Mouse (Mus musculus) left cerebral cortex, adult 11 months (tissue): ENCODE measurements around the gene Sowaha.

Experiments
- DNase-seq: peaks from one replicate; pipeline ENCODE4 v3.0.0; 2022; ENCODE audit warnings: low spot score

Sowaha gene

GRCm38 (mm10) chr11:53479783-53480301 is at the start of gene Sowaha, which contains the start of gene Gm9945:
TSS of gene Sowaha (minus strand) at chr11:53480274.
TSS of gene Gm9945 (plus strand) at chr11:53480166.
- no peak for DNase-seq

GRCm38 (mm10) chr11:53529253-53529557 is 49.1 kb upstream of the Sowaha start:
- no peak for DNase-seq

- DNase-seq, result no peak
These were observed 48.6 kb upstream of the Sowaha start for GRCm38 (mm10) chr11:53528397-53529252.

- DNase-seq, result no peak
These were observed 45.4 kb upstream of the Sowaha start for GRCm38 (mm10) chr11:53525461-53525860.

GRCm38 (mm10) chr11:53524905-53525304 is 44.8 kb upstream of the Sowaha start:
- DNase-seq, result no peak

GRCm38 (mm10) chr11:53523545-53524405 is 43.7 kb upstream of the Sowaha start:
- DNase-seq, result no peak

- DNase-seq, result peak; percentile 69
These were observed 42.9 kb upstream of the Sowaha start for GRCm38 (mm10) chr11:53522930-53523329.

- no peak for DNase-seq
These were observed 42.3 kb upstream of the Sowaha start for GRCm38 (mm10) chr11:53522362-53522761.

- no peak for DNase-seq
These were observed 41.7 kb upstream of the Sowaha start for GRCm38 (mm10) chr11:53521821-53522131.

- no peak for DNase-seq
These were observed 41.2 kb upstream of the Sowaha start for GRCm38 (mm10) chr11:53521120-53521820.

GRCm38 (mm10) chr11:53520122-53520978 is 40.3 kb upstream of the Sowaha start:
- DNase-seq, result peak; percentile 72

GRCm38 (mm10) chr11:53519207-53520121 is 39.4 kb upstream of the Sowaha start, which contains the start of gene Sept8:
TSS of gene Sept8 (plus strand) at chr11:53519257.
- DNase-seq, result no peak

GRCm38 (mm10) chr11:53518759-53519158 is 38.7 kb upstream of the Sowaha start:
- DNase-seq, result no peak

GRCm38 (mm10) chr11:53516775-53517627 is 36.9 kb upstream of the Sowaha start:
- no peak for DNase-seq

- DNase-seq, result no peak
These were observed 30.3 kb upstream of the Sowaha start for GRCm38 (mm10) chr11:53510351-53510750.

- DNase-seq, result no peak
These were observed 28.5 kb upstream of the Sowaha start for GRCm38 (mm10) chr11:53508591-53508990.

- DNase-seq, result no peak
These were observed 28.1 kb upstream of the Sowaha start for GRCm38 (mm10) chr11:53508152-53508551.

- no peak for DNase-seq
These were observed 27.2 kb upstream of the Sowaha start for GRCm38 (mm10) chr11:53507098-53507805.
